Mouse (Mus musculus) neural tube, embryonic 11.5 days (tissue): ENCODE results near the gene Gria4. TPM values are rescaled to one million over a fixed set of nuclear protein-coding genes. Genes with fewer than 3 reads are reported as not detected.

Source experiments
- ATAC-seq: fragments of 200-750 bp; cut with Nextera tagmentation; 2 replicates; pipeline ENCODE4 v1.8.0; 2017; ENCODE audit warnings: moderate number of reproducible peaks, mild to moderate bottlenecking, moderate TSS enrichment, moderate library complexity; ENCODE audit not compliant: insufficient read depth, low FRiP score, low TSS enrichment
- DNase-seq: peaks from one replicate; pipeline ENCODE4 v3.0.0-alpha.2; 2015; ENCODE audit warnings: low spot score
- H3K27ac ChIP-seq: fragments of 300-500 bp; sonication (generic); 2 replicates; pipeline ENCODE4 v1.5.1; 2014; ENCODE audit warnings: low read depth, mild to moderate bottlenecking, low read length
- H3K27me3 ChIP-seq: fragments of 300-500 bp; sonication (generic); 2 replicates; pipeline ENCODE4 v1.6.1; 2014; ENCODE audit warnings: mild to moderate bottlenecking, low read length, mixed read lengths; ENCODE audit not compliant: control insufficient read depth, insufficient read depth
- H3K36me3 ChIP-seq: fragments of 300-500 bp; sonication (generic); 2 replicates; pipeline ENCODE4 v1.6.1; 2014; ENCODE audit warnings: mild to moderate bottlenecking, low read length, moderate library complexity, mixed read lengths; ENCODE audit not compliant: control insufficient read depth, insufficient read depth
- H3K4me1 ChIP-seq: fragments of 300-500 bp; sonication (generic); 2 replicates; pipeline ENCODE4 v1.6.1; 2014; ENCODE audit warnings: low read length, mixed read lengths; ENCODE audit not compliant: control insufficient read depth, insufficient read depth
- H3K4me2 ChIP-seq: fragments of 300-500 bp; sonication (generic); 2 replicates; pipeline ENCODE4 v1.6.1; 2014; ENCODE audit warnings: low read depth, mild to moderate bottlenecking, moderate library complexity
- H3K4me3 ChIP-seq: fragments of 300-500 bp; sonication (generic); 2 replicates; pipeline ENCODE4 v1.5.1; 2014; ENCODE audit warnings: low read depth, low read length
- H3K9ac ChIP-seq: fragments of 300-500 bp; sonication (generic); 2 replicates; pipeline ENCODE4 v1.6.1; 2014; ENCODE audit warnings: mild to moderate bottlenecking, low read length
- H3K9me3 ChIP-seq: fragments of 300-500 bp; sonication (generic); 2 replicates; pipeline ENCODE4 v1.6.1; 2016; ENCODE audit warnings: low read length; ENCODE audit not compliant: control insufficient read depth
- WGBS: fragments of 180-500 bp; shearing (Covaris S2); extraction: QIAGEN DNeasy Blood & Tissue Kit; methylation state at CpG from one replicate; pipeline ENCODE4 v1.1.7; 2014; 5-methylcytosine and 5-hydroxymethylcytosine counted together
- polyA plus RNA-seq: library from polyadenylated mRNA; unstranded; fragments of >200 nt; fragmentation: Nextera tagmentation; extraction: Ambion mirVana; gene quantifications from 2 replicates; pipeline ENCODE4 v1.2.1, GENCODE M21; 2014

Gene Gria4
- polyA plus RNA-seq, 1 experiment from 2014 or later = 5.6 TPM

DNA sequence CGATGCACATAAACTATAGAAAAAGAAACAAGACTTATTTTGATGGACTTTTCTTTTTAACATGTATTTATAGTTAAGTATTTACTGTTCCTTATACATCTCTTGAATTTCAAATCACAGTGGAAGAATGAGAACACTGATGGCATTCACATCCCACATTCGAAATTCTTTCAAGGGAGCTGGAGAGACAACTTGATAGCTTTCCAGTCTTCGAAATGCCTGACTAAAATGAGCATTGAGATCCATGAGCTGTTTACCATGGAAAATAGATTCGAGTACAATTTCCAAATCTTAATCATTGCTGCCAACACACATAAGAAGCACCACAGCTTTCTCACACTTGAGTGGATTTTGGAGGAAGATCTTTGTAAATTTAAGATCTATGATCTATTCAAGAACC is 164.1 kb downstream of the Gria4 start:
- no peak overlapping the region for H3K9ac ChIP-seq
- ATAC-seq = no peak
- 78% methylated on average over 4 of the region's 4 CpGs for WGBS
- no peaks in the 10 kb centered on the region for H3K9me3 ChIP-seq
- no peaks in the 10 kb centered on the region for H3K36me3 ChIP-seq
- no peaks in the 10 kb centered on the region for H3K4me1 ChIP-seq
- no peak overlapping the region for H3K4me2 ChIP-seq
- DNase-seq = no peak
- no peaks in the 10 kb centered on the region for H3K27me3 ChIP-seq
- H3K27ac ChIP-seq = no peak overlapping the region
- H3K4me3 ChIP-seq = no peak overlapping the region

GRCm38 (mm10) chr9:4615286-4615685 is 180.7 kb downstream of the Gria4 start:
- no peaks in the 10 kb centered on the region for H3K27me3 ChIP-seq
- ATAC-seq = no peak
- no peak overlapping the region for H3K4me3 ChIP-seq

DNA sequence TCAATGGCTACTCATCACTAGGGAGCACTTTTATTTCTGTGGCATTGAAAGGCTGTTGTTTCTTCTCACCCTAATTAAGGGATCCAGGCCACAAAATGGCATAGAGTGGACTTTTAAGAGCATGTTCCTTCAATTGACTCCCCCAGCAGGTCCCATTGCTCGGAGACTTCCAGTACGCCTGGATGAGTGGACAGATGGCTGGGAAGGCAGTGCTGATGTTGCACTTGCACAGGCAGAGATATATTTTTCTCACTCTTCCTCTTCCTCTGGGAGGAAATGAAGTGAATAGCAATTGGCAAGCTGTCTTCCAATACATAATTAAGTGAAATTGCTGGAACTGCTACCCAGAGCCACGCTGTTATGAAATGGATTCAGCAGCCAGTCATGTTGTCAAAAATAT is 190.7 kb downstream of the Gria4 start:
- 73% methylated on average over 3 of the region's 3 CpGs for WGBS
- Histone ChIP-seq H3K27ac (no peak overlapping the region), H3K9me3 (no peaks in the 10 kb centered on the region), H3K4me1 (no peaks in the 10 kb centered on the region), H3K4me2 (no peak overlapping the region), H3K36me3 (no peaks in the 10 kb centered on the region), H3K27me3 (no peaks in the 10 kb centered on the region), H3K4me3 (no peak overlapping the region), H3K9ac (no peak overlapping the region)
- DNase-seq (no peak), ATAC-seq (no peak)

More at GRCm38 (mm10) chr9:4615286-4615685, 180.7 kb downstream of the Gria4 start:
- no peak overlapping the region for H3K27ac ChIP-seq
- DNase-seq = no peak
- no peak overlapping the region for H3K4me2 ChIP-seq
- H3K36me3 ChIP-seq = no peaks in the 10 kb centered on the region
- no peaks in the 10 kb centered on the region for H3K4me1 ChIP-seq
- H3K9me3 ChIP-seq = no peaks in the 10 kb centered on the region
- no peak overlapping the region for H3K9ac ChIP-seq

GRCm38 (mm10) chr9:4604236-4604635 is 191.8 kb downstream of the Gria4 start:
- H3K4me2 ChIP-seq = no peak overlapping the region
- ATAC-seq (no peak), DNase-seq (no peak)
- no peak overlapping the region for H3K27ac ChIP-seq
- H3K4me3 ChIP-seq = no peak overlapping the region
- no peaks in the 10 kb centered on the region for H3K27me3 ChIP-seq
- no peak overlapping the region for H3K9ac ChIP-seq
- H3K36me3 ChIP-seq = no peaks in the 10 kb centered on the region
- H3K9me3 ChIP-seq = no peaks in the 10 kb centered on the region
- H3K4me1 ChIP-seq = no peaks in the 10 kb centered on the region

DNA sequence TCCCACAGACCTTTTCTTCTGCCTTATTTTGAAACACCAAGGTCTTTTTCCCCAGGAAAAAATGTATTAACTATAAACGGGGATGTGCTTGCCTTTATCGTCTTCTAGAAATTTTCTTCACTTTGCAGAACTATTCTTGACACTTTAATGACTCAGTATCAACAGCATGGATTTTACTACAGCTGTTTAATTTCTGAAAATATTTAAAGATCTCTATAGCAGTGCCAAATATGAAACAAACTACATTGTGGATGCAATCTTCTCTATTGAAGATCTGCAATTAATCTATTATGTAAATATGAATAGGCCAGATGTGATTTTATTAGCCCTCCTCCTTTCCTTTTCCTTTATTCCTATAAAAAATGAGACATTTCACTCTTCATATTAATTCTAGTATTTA is 194.2 kb downstream of the Gria4 start:
- no peak for ATAC-seq
- WGBS = 97% methylated on average over 2 of the region's 2 CpGs
- Histone ChIP-seq H3K9ac (no peak overlapping the region), H3K9me3 (no peaks in the 10 kb centered on the region), H3K4me1 (no peaks in the 10 kb centered on the region), H3K36me3 (no peaks in the 10 kb centered on the region), H3K27me3 (no peaks in the 10 kb centered on the region), H3K4me2 (no peak overlapping the region), H3K27ac (no peak overlapping the region), H3K4me3 (no peak overlapping the region)
- DNase-seq = no peak

- DNase-seq (no peak), ATAC-seq (no peak)
- H3K4me3 ChIP-seq = no peak overlapping the region
- no peak overlapping the region for H3K9ac ChIP-seq
- H3K4me1 ChIP-seq = no peaks in the 10 kb centered on the region
- no peaks in the 10 kb centered on the region for H3K27me3 ChIP-seq
- H3K27ac ChIP-seq = no peak overlapping the region
- no peaks in the 10 kb centered on the region for H3K9me3 ChIP-seq
- H3K36me3 ChIP-seq = no peaks in the 10 kb centered on the region
- no peak overlapping the region for H3K4me2 ChIP-seq
- 87% methylated on average over 5 of the region's 5 CpGs for WGBS
Measured at GRCm38 (mm10) chr9:4573596-4573995, 222.4 kb downstream of the Gria4 start.

DNA sequence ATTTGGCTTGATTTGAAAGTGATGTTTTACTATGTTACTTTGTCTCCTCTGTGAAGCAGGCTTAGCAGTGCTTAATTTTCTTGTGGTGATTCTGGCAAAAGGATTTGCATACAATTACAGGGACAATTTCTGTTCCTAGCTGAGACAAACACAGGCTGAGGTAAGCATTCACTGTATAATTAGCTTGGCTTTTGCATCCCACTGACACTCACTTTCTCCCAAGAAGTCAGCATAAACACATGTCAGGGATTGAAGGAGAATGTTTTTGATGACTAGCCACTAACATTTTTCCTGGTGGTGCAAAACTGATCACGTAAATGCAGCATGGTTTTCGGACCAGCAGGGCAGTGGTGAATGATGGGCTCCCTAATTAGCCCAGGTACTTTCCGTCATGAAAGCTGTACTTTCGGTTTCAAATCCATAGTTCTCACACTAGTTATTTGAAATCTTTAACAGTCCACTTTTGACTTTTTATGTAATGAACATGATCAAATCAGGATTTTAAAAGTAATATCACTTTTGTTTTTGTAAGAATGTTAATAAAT is 240.5 kb downstream of the Gria4 start:
- no peak overlapping the region for H3K4me3 ChIP-seq
- no peaks in the 10 kb centered on the region for H3K9me3 ChIP-seq
- no peaks in the 10 kb centered on the region for H3K36me3 ChIP-seq
- 81% methylated on average over 4 of the region's 4 CpGs for WGBS
- H3K4me2 ChIP-seq = no peak overlapping the region
- DNase-seq (no peak), ATAC-seq (no peak)
- no peaks in the 10 kb centered on the region for H3K4me1 ChIP-seq
- H3K27me3 ChIP-seq = no peaks in the 10 kb centered on the region
- no peak overlapping the region for H3K27ac ChIP-seq
- no peak overlapping the region for H3K9ac ChIP-seq

GRCm38 (mm10) chr9:4539218-4539617 is 256.8 kb downstream of the Gria4 start:
- Histone ChIP-seq H3K9ac (no peak overlapping the region), H3K4me1 (no peaks in the 10 kb centered on the region), H3K27me3 (no peaks in the 10 kb centered on the region), H3K4me3 (no peak overlapping the region), H3K9me3 (no peaks in the 10 kb centered on the region), H3K4me2 (no peak overlapping the region), H3K27ac (no peak overlapping the region), H3K36me3 (no peaks in the 10 kb centered on the region)
- WGBS = 93% methylated on average over 1 of the region's 1 CpGs
- ATAC-seq = no peak
- DNase-seq = no peak

GRCm38 (mm10) chr9:4536514-4537150 is 259.4 kb downstream of the Gria4 start:
- H3K9ac ChIP-seq = no peak overlapping the region
- H3K4me3 ChIP-seq = no peak overlapping the region
- no peak overlapping the region for H3K27ac ChIP-seq
- H3K4me1 ChIP-seq = no peaks in the 10 kb centered on the region
- DNase-seq = no peak
- 91% methylated on average over 6 of the region's 6 CpGs for WGBS
- no peaks in the 10 kb centered on the region for H3K9me3 ChIP-seq
- no peak for ATAC-seq
- H3K4me2 ChIP-seq = no peak overlapping the region
- no peaks in the 10 kb centered on the region for H3K36me3 ChIP-seq
- H3K27me3 ChIP-seq = no peaks in the 10 kb centered on the region
